Mouse (Mus musculus) layer of hippocampus, adult 9-11 months (tissue): Measurements from ENCODE around the gene Slco2a1.

Source experiments
- DNase-seq: peaks from one replicate; pipeline ENCODE4 v3.0.0; 2022

Slco2a1 gene

GRCm38 (mm10) chr9:103121546-103121945 lies 133.0 kb downstream of the Slco2a1 start:
- DNase-seq: no peak

- no peak for DNase-seq
These were observed 136.2 kb downstream of the Slco2a1 start for GRCm38 (mm10) chr9:103124746-103125145.

GRCm38 (mm10) chr9:103133493-103134124 lies 145.1 kb downstream of the Slco2a1 start:
- DNase-seq: no peak

- peak; percentile 36 for DNase-seq
These were observed 146.0 kb downstream of the Slco2a1 start for GRCm38 (mm10) chr9:103134450-103135030.

- DNase-seq: no peak
These were observed 151.0 kb downstream of the Slco2a1 start for GRCm38 (mm10) chr9:103139481-103139880.

- DNase-seq: no peak
These were observed 151.9 kb downstream of the Slco2a1 start for GRCm38 (mm10) chr9:103140384-103140783.

- DNase-seq: no peak
These were observed 152.8 kb downstream of the Slco2a1 start for GRCm38 (mm10) chr9:103141266-103141665.

- no peak for DNase-seq
These were observed 155.4 kb downstream of the Slco2a1 start for GRCm38 (mm10) chr9:103143881-103144280.

GRCm38 (mm10) chr9:103145351-103145750 lies 156.8 kb downstream of the Slco2a1 start:
- DNase-seq: no peak
